In genomic region chr7:49204856-49205255, GRCm38 (mm10) we compare ENCODE assay signal across 14 mouse cellular contexts.
DNase-seq lines count a peak whose midpoint lies in the region.
"Had no signal": no experiment of that assay in that cellular context is flagged by ENCODE, and none has a peak within 500 bp of the region (broad histone marks: within the 10 kb centered on the region; RNA-seq: fewer than 3 reads in every experiment).

No protein-coding gene starts in this region.

- DNase-seq in adrenal gland, postnatal 25 days, result peak; percentile 13
- no peak for DNase-seq in adrenal gland, adult 2 months
- DNase-seq in kidney, adult 18-20 months, result peak; percentile 23
- DNase-seq in kidney, postnatal 14 days, result no peak
- DNase-seq in cerebellum, adult 9-10 months, result peak; percentile 71
- peak; percentile 22 to 26 for DNase-seq in heart, postnatal 36 days
- no peak for DNase-seq in layer of hippocampus, adult 11-12 months (ENCODE audit: low spot score)
- DNase-seq in neural tube, embryonic 10.5 days (ENCODE audit: extremely low spot score, low spot score), result no peak
- DNase-seq: adrenal gland, adult 8-10 months; gastrocnemius, postnatal 14 days; lung, postnatal 10 days; midbrain, embryonic 14.5 days; retina, postnatal 1 day; right cerebral cortex, postnatal 4 days had no signal

- intact Hi-C loops in heart, postnatal 36 days (cut with DNase I), result loop anchor here (2.0 kb wide), 1 partner anchor 30 kb away; no protein-coding TSS in a partner anchor

Comparison
In these comparisons a context has a peak if more than half of its experiments do, and no peak if none do; other contexts are left out.
1. DNase-seq: peak in adrenal gland, postnatal 25 days (single experiment), kidney, adult 18-20 months (single experiment), cerebellum, adult 9-10 months (single experiment) and heart, postnatal 36 days (2 of 2); none in adrenal gland, adult 2 months (single experiment), kidney, postnatal 14 days (single experiment), layer of hippocampus, adult 11-12 months (single experiment) and neural tube, embryonic 10.5 days (single experiment).